In genomic region chr5:126186111-126186510, GRCm38 (mm10) we compare ENCODE assay signal across 14 mouse cellular contexts.
"Had no signal": no experiment of that assay in that cellular context is flagged by ENCODE, and none has a peak within 500 bp of the region (broad histone marks: within the 10 kb centered on the region; RNA-seq: fewer than 3 reads in every experiment).

No protein-coding gene starts in this region.

- ATAC-seq: midbrain, embryonic 15.5 days had no signal

- H3K4me1 ChIP-seq: midbrain, embryonic 10.5 days; midbrain, embryonic 12.5 days; midbrain, embryonic 15.5 days; neural tube, embryonic 12.5 days; stomach, embryonic 15.5 days had no signal

- H3K27ac ChIP-seq: midbrain, embryonic 10.5 days; midbrain, embryonic 12.5 days; midbrain, embryonic 15.5 days; neural tube, embryonic 12.5 days; stomach, embryonic 15.5 days; stomach, postnatal 0 days had no signal

- H3K36me3 ChIP-seq: midbrain, embryonic 10.5 days; midbrain, embryonic 12.5 days; midbrain, embryonic 15.5 days; neural tube, embryonic 12.5 days; stomach, embryonic 15.5 days had no signal

- H3K9me3 ChIP-seq: midbrain, embryonic 10.5 days; midbrain, embryonic 12.5 days; midbrain, embryonic 15.5 days; neural tube, embryonic 12.5 days; stomach, embryonic 15.5 days had no signal

- H3K9ac ChIP-seq: lung, embryonic 14.5 days; midbrain, embryonic 12.5 days; midbrain, embryonic 15.5 days; neural tube, embryonic 12.5 days; stomach, embryonic 15.5 days had no signal

- H3K4me2 ChIP-seq: lung, embryonic 14.5 days; midbrain, embryonic 12.5 days; midbrain, embryonic 15.5 days; neural tube, embryonic 12.5 days; stomach, embryonic 15.5 days had no signal

- DNase-seq: lung, adult 18-20 months; lung, embryonic 14.5 days; lung, postnatal 10 days; lung, postnatal 4 days; right cerebral cortex, postnatal 14 days; thymus, adult 2 months; thymus, postnatal 25 days; thymus, postnatal 4 days had no signal

- H3K27me3 ChIP-seq: midbrain, embryonic 12.5 days; midbrain, embryonic 15.5 days; neural tube, embryonic 12.5 days; stomach, embryonic 15.5 days had no signal

- H3K4me3 ChIP-seq: midbrain, embryonic 10.5 days; midbrain, embryonic 12.5 days; midbrain, embryonic 15.5 days; neural tube, embryonic 12.5 days; stomach, embryonic 15.5 days had no signal
